In the genomic region with DNA sequence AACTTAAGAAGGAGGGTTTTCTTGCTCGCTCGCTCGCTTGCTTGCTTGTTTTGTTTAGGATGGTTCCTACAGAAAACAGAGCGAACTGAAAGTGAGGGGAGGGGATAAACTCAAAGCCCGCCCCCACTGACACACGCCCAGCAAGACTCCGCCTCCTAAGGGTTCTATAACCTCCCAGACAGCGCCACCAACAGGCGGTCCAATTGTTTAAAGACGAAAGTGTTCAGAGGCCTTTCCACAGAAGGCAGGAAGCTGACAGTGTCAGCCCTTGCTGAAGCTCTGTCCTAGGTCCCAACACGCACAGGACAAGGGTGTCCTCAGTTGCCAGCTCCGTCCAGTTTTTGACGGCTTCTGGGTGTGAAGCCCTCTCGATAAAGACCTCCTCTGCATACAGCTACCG, we compare ENCODE assay signal across 9 mouse cellular contexts. TPM values are rescaled to one million over a fixed set of nuclear protein-coding genes. Genes with fewer than 3 reads are reported as not detected.
DNase-seq lines count a peak whose midpoint lies in the region; ATAC-seq and TF ChIP-seq lines count a peak whose summit lies in the region.
"Had no signal": no experiment of that assay in that cellular context is flagged by ENCODE, and none has a peak within 500 bp of the region (broad histone marks: within the 10 kb centered on the region; RNA-seq: fewer than 3 reads in every experiment).

No protein-coding gene starts in this region.

- TF ChIP-seq CTCF in CH12.LX (conservative IDR thresholded peaks at IDR 0.05 in 1 of 2, IDR thresholded peaks at IDR 0.05 in 1 of 2; ENCODE audit: low read depth in 2 of 2, low read length in 2 of 2), result peak; percentile 54 to 85
- peak; percentile 68 for TF ChIP-seq CTCF in heart, postnatal 0 days (IDR thresholded peaks at IDR 0.05; ENCODE audit: low read depth)

- H3K27ac ChIP-seq in CH12.LX (ENCODE audit: insufficient read depth, low read depth), result no peak overlapping the region
- H3K27ac ChIP-seq in heart, postnatal 0 days (ENCODE audit: low read depth), result no peak overlapping the region

- H3K9me3 ChIP-seq in CH12.LX (replicated peaks; ENCODE audit: low read length), result no peaks in the 10 kb centered on the region
- H3K9me3 ChIP-seq in erythroblast, embryonic 14.5 days (ENCODE audit: control insufficient read depth, low read length), result no peaks in the 10 kb centered on the region
- H3K9me3 ChIP-seq in heart, postnatal 0 days (replicated peaks; ENCODE audit: control insufficient read depth, low read length), result no peaks in the 10 kb centered on the region

- 26% methylated on average over 15 of the region's 15 CpGs for WGBS in heart, postnatal 0 days

- ATAC-seq in heart, postnatal 0 days (ENCODE audit: insufficient read depth, low read depth), result peak; percentile 78

- peaks cover 10 to 44% of the 10 kb centered on the region in 2 experiments for H3K4me1 ChIP-seq in CH12.LX (ENCODE audit: control insufficient read depth in 1 of 2, insufficient read depth in 2 of 2)
- peaks cover 4% of the 10 kb centered on the region; the same call in 1 of the 2 replicates for H3K4me1 ChIP-seq in erythroblast, embryonic 14.5 days (ENCODE audit: control insufficient read depth)
- H3K4me1 ChIP-seq in heart, postnatal 0 days (ENCODE audit: control insufficient read depth, insufficient read depth), result 0 out of 2 replicates have a peak, but pooled peaks cover 3% of the 10 kb centered on the region

- peak; percentile 61 for TF ChIP-seq RAD21 in CH12.LX (IDR thresholded peaks at IDR 0.05; ENCODE audit: low read depth, low read length)

- no peak for TF ChIP-seq EP300 in CH12.LX (IDR thresholded peaks at IDR 0.05; ENCODE audit: low read length)
- TF ChIP-seq EP300 in heart, postnatal 0 days (IDR thresholded peaks at IDR 0.05; ENCODE audit: low read depth), result no peak

- in situ Hi-C loops in CH12.LX (cut with MboI; ENCODE audit: low pct_ligation_motif_present, low pct_unique_long_range_greater_than_20kb, low sequenced_read_pairs), result no loop called here

- peak overlapping the region; percentile 64 for H3K4me2 ChIP-seq in CH12.LX (ENCODE audit: insufficient read depth, low read depth, poor library complexity, severe bottlenecking)
- H3K4me2 ChIP-seq in heart, postnatal 0 days (ENCODE audit: low read depth, low read length), result peak overlapping the region; percentile 47

- dilution Hi-C loops in CH12.LX (cut with MboI; ENCODE audit: extremely low pct_ligation_motif_present, extremely low pct_unique_long_range_greater_than_20kb, low sequenced_read_pairs), result no loop called here

- peak overlapping the region; percentile 29; the same call in 1 of the 2 replicates for H3K9ac ChIP-seq in CH12.LX (ENCODE audit: insufficient read depth, low read depth)
- no peak overlapping the region; the same call in 1 of the 2 replicates for H3K9ac ChIP-seq in heart, postnatal 0 days (replicated peaks; ENCODE audit: low read depth, low read length)

- H3K27me3 ChIP-seq in CH12.LX (replicated peaks), result peaks cover 11% of the 10 kb centered on the region
- H3K27me3 ChIP-seq in erythroblast, embryonic 14.5 days (ENCODE audit: control insufficient read depth), result no peaks in the 10 kb centered on the region
- H3K27me3 ChIP-seq in heart, postnatal 0 days (ENCODE audit: control insufficient read depth, insufficient read depth, low read length), result no peaks in the 10 kb centered on the region

- H3K4me3 ChIP-seq in CH12.LX (replicated peaks in 1 of 3; ENCODE audit: low read depth in 2 of 3, low read length in 2 of 3, poor library complexity in 1 of 3), result peak overlapping the region; percentile 41 to 59 (median 52)
- H3K4me3 ChIP-seq in erythroblast, embryonic 14.5 days (replicated peaks), result peak overlapping the region; percentile 49
- peak overlapping the region; percentile 39 for H3K4me3 ChIP-seq in heart, postnatal 0 days (ENCODE audit: low read depth, low read length)

- TF ChIP-seq POLR2A in CH12.LX (IDR thresholded peaks at IDR 0.05; ENCODE audit: low read depth, low read length), result peak; percentile 72

- no peaks in the 10 kb centered on the region for H3K79me2 ChIP-seq in CH12.LX (replicated peaks; ENCODE audit: control insufficient read depth, extremely low read depth, insufficient read depth, poor library complexity, severe bottlenecking)

- DNase-seq in CH12.LX (ENCODE audit: extremely low read depth), result peak; percentile 98
- DNase-seq in adrenal gland, adult (ENCODE audit: inconsistent age in 2 of 2, low spot score in 1 of 2), result peak; percentile 77 to 91
- peak; percentile 90 for DNase-seq in heart, postnatal 0 days (ENCODE audit: low spot score)
- peak; percentile 40 for DNase-seq in layer of hippocampus, adult 9-10 months (ENCODE audit: low spot score)
- DNase-seq in lung, postnatal 14 days, result peak; percentile 93
- peak; percentile 40 for DNase-seq in right cerebral cortex, postnatal 25 days
- peak; percentile 54 for DNase-seq in yolk sac, embryonic 10.5 days (ENCODE audit: low spot score)

- H3K36me3 ChIP-seq in CH12.LX (replicated peaks in 1 of 2; ENCODE audit: control insufficient read depth in 1 of 2, insufficient read depth in 1 of 2, low read length in 1 of 2), result no peaks in the 10 kb centered on the region
- no peaks in the 10 kb centered on the region for H3K36me3 ChIP-seq in erythroblast, embryonic 14.5 days (ENCODE audit: control insufficient read depth)
- H3K36me3 ChIP-seq in heart, postnatal 0 days (replicated peaks; ENCODE audit: control insufficient read depth, insufficient read depth, low read length), result no peaks in the 10 kb centered on the region

TF ChIP-seq in CH12.LX, 34 proteins besides CTCF, POLR2A, EP300 and RAD21 (continues in another document):
- TF ChIP-seq TBP (conservative IDR thresholded peaks at IDR 0.05; ENCODE audit: low read depth, low read length) (peak; percentile 98), JUN (IDR thresholded peaks at IDR 0.05; ENCODE audit: insufficient read depth, low read depth, low read length) (no peak), CHD2 (IDR thresholded peaks at IDR 0.05; ENCODE audit: low read length) (no peak), ZNF384 (IDR thresholded peaks at IDR 0.05; ENCODE audit: low read depth, low read length) (no peak), ELF1 (IDR thresholded peaks at IDR 0.05; ENCODE audit: low read depth, low read length) (peak; percentile 55), NRF1 (IDR thresholded peaks at IDR 0.05; ENCODE audit: low read depth, low read length) (no peak), USF1 (IDR thresholded peaks at IDR 0.05; ENCODE audit: low read depth, low read length) (no peak), UBTF (IDR thresholded peaks at IDR 0.05; ENCODE audit: low read depth, low read length) (peak; percentile 87; the same call in 1 of the 2 replicates), NELFE (IDR thresholded peaks at IDR 0.05; ENCODE audit: low read depth, low read length) (no peak), MAFK (IDR thresholded peaks at IDR 0.05; ENCODE audit: insufficient replicate concordance, low read length) (no peak), E2F4 (IDR thresholded peaks at IDR 0.05; ENCODE audit: insufficient replicate concordance, low read depth, low read length) (no peak), ZC3H11A (IDR thresholded peaks at IDR 0.05; ENCODE audit: low read depth, low read length) (no peak), PAX5 (IDR thresholded peaks at IDR 0.05; ENCODE audit: low read length) (no peak), ZKSCAN1 (IDR thresholded peaks at IDR 0.05; ENCODE audit: borderline replicate concordance, low read depth, low read length) (no peak), MAX (IDR thresholded peaks at IDR 0.05; ENCODE audit: low read length) (no peak; the same call in 1 of the 2 replicates), SIN3A (IDR thresholded peaks at IDR 0.05; ENCODE audit: low read length) (no peak), IRF4 (IDR thresholded peaks at IDR 0.05; ENCODE audit: low read depth, low read length) (peak; percentile 49; the same call in 1 of the 2 replicates), CHD1 (IDR thresholded peaks at IDR 0.05; ENCODE audit: low read depth, low read length) (no peak), SMC3 (IDR thresholded peaks at IDR 0.05; ENCODE audit: low read depth, low read length) (peak; percentile 44), MYC (IDR thresholded peaks at IDR 0.05; ENCODE audit: low read depth, low read length) (no peak), HCFC1 (IDR thresholded peaks at IDR 0.05; ENCODE audit: low read depth, low read length) (peak; percentile 35), MXI1 (IDR thresholded peaks at IDR 0.05; ENCODE audit: low read depth, low read length) (no peak; the same call in 1 of the 2 replicates), JUND (conservative IDR thresholded peaks at IDR 0.05; ENCODE audit: low read depth, low read length) (no peak), RCOR1 (conservative IDR thresholded peaks at IDR 0.05; ENCODE audit: low read depth, low read length) (no peak), MAZ (IDR thresholded peaks at IDR 0.05; ENCODE audit: low read depth, low read length) (0 out of 2 replicates have a peak, but pooled peaks have one; percentile 19), POLR2AphosphoS2 (IDR thresholded peaks at IDR 0.05; ENCODE audit: low read depth, low read length) (no peak), ZMIZ1 (IDR thresholded peaks at IDR 0.05; ENCODE audit: low read depth, low read length) (no peak), GABPA (IDR thresholded peaks at IDR 0.05; ENCODE audit: insufficient replicate concordance, low read depth, low read length) (no peak), TCF12 (IDR thresholded peaks at IDR 0.05; ENCODE audit: low read depth, low read length) (peak; percentile 45; the same call in 1 of the 2 replicates)

RNA-seq across cellular contexts. Expression of gene Rnf186, which starts 23.2 kb away (rescaled TPM):
- total RNA-seq in CH12.LX (2012; rRNA removed) (not detected in 2 replicates), CH12.LX (2014; rRNA removed) (not detected in 2 replicates)
- not detected in 2 replicates for polyA plus RNA-seq in CH12.LX (2012; ENCODE audit: insufficient read length, low read depth)
- polyA plus RNA-seq in erythroblast, embryonic 14.5 days (2012), result not detected in 2 replicates
- not detected in 2 replicates for total RNA-seq in heart, postnatal 0 days (2014; rRNA removed; ENCODE audit: low replicate concordance)
- polyA plus RNA-seq in heart, postnatal 0 days (2015; fragmentation: Nextera tagmentation; extraction: Ambion mirVana), result 0.10 TPM in 1 of 2 replicates, not detected in the other
- total RNA-seq: left cerebral cortex, adult 8-10 months had no signal

RNA-seq across cellular contexts. Expression of gene Tmco4, which starts 29.0 kb away (rescaled TPM):
- total RNA-seq in CH12.LX (2012; rRNA removed) (22.2 and 23.2 TPM in 2 replicates), CH12.LX (2014; rRNA removed) (16.1 and 20.3 TPM in 2 replicates)
- polyA plus RNA-seq in CH12.LX (2012; ENCODE audit: insufficient read length, low read depth), result 19.2 and 21.7 TPM in 2 replicates
- 0.08 and 0.13 TPM in 2 replicates for polyA plus RNA-seq in erythroblast, embryonic 14.5 days (2012)
- total RNA-seq in heart, postnatal 0 days (2014; rRNA removed; ENCODE audit: low replicate concordance), result 16.9 and 18.8 TPM in 2 replicates
- polyA plus RNA-seq in heart, postnatal 0 days (2015; fragmentation: Nextera tagmentation; extraction: Ambion mirVana), result 6.2 and 7.7 TPM in 2 replicates

RNA-seq across cellular contexts. Expression of gene Otud3, which starts 30.0 kb away (rescaled TPM):
- total RNA-seq in CH12.LX (2012; rRNA removed) (5.5 and 6.3 TPM in 2 replicates), CH12.LX (2014; rRNA removed) (2.8 and 3.2 TPM in 2 replicates)
- polyA plus RNA-seq in CH12.LX (2012; ENCODE audit: insufficient read length, low read depth), result 5.4 TPM in 2 replicates
- polyA plus RNA-seq in erythroblast, embryonic 14.5 days (2012), result 0.27 and 0.41 TPM in 2 replicates
- 5.8 and 12.4 TPM in 2 replicates for total RNA-seq in heart, postnatal 0 days (2014; rRNA removed; ENCODE audit: low replicate concordance)
- polyA plus RNA-seq in heart, postnatal 0 days (2015; fragmentation: Nextera tagmentation; extraction: Ambion mirVana), result 3.5 and 4.1 TPM in 2 replicates

Comparison
In these comparisons a context has a peak if more than half of its experiments do, and no peak if none do; other contexts are left out.
1. DNase-seq: peak in every context shown above with its lines; median percentile 98 in CH12.LX; 93 in lung, postnatal 14 days; 90 in heart, postnatal 0 days; 84 in adrenal gland, adult; 54 in yolk sac, embryonic 10.5 days; 40 in layer of hippocampus, adult 9-10 months; 40 in right cerebral cortex, postnatal 25 days.